Mouse (Mus musculus) spleen, postnatal 4 days (tissue): ENCODE data around the gene Homer3.
A peak's percentile ranks its signal among the peaks of the same experiment; 100 is the strongest.

Experiments used
- DNase-seq, 2 experiments: peaks; one replicate each; pipeline ENCODE4 v3.0.0; 2022; ENCODE audit warnings: low spot score in 2 of 2

The Homer3 gene

GRCm38 (mm10) chr8:70332070-70332877 is 49.6 kb downstream of the Homer3 start:
- peak in 1 of 2 experiments; percentile 78 for DNase-seq

GRCm38 (mm10) chr8:70332878-70333202 is 50.2 kb downstream of the Homer3 start:
- no peak for DNase-seq

GRCm38 (mm10) chr8:70338931-70339330 is 56.3 kb downstream of the Homer3 start:
- DNase-seq, result no peak

GRCm38 (mm10) chr8:70340659-70341058 is 58.0 kb downstream of the Homer3 start:
- no peak for DNase-seq

GRCm38 (mm10) chr8:70342007-70342406 is 59.4 kb downstream of the Homer3 start:
- DNase-seq, result no peak

GRCm38 (mm10) chr8:70343076-70343475 is 60.4 kb downstream of the Homer3 start:
- no peak for DNase-seq

- peak; percentile 40 to 70 for DNase-seq
Observed at GRCm38 (mm10) chr8:70343696-70344095, 61.1 kb downstream of the Homer3 start.
